Mouse (Mus musculus): ENCODE measurements at regions not wholly inside any gene's neighbourhood (a gene's known extent, or its start where the extent isn't known, plus 50 kb on each side); places are given as distances from the start of the nearest gene placed in this dataset.

DNA sequence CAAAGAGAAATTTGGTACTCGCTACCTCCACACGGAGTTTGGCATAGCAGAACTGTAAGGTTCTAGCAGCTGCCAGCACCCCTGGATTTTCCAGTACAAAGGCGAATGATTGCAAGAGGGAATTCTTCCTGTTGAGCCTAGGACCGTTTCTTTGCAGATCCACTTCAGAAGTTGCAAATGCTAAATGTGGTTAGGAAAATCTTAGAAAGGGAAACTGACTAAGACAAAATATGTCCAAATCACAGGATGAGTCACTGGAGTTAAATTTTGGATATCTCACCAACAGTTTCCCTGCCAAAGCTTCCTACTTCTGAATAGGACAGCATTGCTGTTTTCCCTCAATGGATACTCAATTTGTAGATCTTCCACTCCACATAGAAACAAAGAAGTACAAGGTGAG is 395.4 kb upstream of the Ubash3b start:
- DNase-seq, result no peak

DNA sequence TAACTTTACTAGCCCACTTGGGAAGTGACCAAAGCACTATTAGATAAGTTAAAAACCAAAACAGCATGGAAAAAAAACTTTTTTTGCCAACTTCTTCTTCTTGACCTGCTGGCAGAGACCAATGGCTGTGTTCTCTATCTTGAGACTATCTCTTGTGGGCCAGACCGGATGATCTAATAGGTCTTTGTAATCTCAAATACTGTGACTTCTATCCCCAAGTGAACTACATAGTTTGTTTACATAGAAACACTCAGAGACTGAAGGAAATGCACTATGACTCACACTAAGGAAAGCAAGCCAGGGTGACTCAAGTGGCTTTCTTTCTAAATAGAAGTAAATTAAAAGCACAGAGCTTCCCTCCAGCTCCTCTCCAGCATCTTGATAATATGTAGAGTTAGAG is 384.3 kb upstream of the Ubash3b start:
- DNase-seq, result peak in 1 of 2 experiments; percentile 5

DNA sequence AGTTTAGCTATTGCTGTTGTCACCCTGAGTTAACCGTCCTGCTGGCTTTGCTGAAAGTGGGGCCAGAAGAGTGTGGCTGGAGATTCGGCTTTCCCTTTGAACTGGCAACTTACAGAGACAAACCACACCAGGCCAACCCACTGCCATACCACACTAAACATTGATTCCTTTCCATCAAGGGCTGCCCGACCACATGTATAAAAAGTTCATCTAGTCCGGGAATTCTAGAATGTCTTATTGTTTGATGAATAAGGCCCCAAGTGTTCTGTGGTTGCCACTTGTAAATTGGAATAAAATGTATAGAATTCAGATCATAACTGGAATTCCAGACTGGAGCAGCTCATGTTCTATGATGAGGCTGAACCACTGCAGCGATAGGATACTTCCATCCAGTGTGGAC is 381.0 kb upstream of the Ubash3b start:
- DNase-seq, result no peak

DNA sequence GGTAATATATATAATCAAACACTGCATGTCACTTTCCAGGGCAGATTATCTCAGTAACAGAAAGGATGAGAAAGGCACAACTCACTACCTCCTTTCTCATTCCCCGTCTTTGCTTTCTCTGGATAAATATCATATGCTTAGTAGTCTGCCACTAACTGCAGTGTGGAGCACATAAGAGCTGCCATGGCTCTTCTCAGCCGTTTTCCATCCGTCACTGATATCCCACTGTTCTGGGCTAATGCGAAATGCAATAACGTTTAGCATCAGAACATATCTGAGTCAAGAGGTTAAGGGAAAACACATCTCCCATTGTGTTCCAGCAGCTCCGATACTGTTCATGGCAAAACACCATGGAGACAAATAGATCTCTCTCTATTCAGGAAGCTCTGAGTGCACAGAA is 379.8 kb upstream of the Ubash3b start:
- no peak for DNase-seq

DNA sequence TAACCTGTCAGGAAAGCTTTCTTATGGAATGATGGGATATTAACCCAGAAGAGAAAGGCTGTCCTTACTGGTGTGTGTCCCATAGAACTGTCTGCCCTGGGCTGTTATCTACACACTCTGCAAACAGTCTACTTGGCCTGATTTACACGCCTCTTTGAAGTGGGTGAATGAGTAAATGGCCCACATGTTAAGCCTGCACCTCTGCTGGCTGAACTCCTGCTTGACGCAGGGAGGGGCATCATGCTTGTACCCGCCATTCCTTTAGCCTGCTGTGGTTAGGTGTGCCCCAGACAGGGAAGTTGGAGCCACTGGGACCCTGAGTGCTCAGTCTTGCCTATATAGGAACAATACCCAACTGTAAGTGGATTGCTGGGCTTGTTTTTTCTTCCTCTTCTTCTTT is 371.3 kb upstream of the Ubash3b start:
- DNase-seq, result no peak

DNA sequence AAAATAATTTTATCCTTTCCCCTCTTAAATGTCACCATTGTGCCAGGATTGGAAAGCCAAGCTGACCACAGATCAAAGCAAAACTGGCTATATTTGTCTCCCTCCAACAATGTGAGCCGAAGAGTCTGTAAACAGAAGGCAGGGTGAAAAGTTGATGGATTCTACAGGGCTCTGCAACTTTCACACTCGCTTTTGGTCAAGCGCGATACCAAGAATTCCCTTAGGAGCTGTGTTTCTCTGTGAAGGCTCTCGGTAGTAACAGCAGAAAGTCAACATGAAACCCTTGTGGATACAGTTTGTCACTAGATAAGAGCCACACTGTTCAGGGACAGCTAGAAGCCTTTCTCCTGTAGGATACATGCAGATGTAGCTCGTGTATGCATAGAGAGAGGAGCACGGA is 370.8 kb upstream of the Ubash3b start:
- DNase-seq, result no peak

DNA sequence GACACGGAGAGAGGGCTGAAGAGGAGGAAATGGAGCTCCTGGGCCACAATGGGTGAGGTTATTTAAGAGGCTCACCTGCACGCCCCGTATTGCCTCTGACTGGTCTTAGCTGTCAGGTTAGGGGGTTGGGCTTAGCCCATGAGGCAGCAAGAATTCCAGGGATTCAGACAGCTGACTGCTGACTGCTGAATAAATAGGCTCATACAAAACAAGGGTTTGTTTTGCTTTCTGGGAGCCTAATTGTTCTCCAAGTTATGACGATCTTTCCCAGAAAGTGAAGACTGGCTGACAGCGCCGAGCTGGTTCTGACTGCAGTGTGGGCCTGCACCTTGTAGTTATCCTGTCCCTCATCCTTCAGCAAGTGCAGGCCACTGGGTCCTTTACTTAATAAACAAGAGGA is 370.1 kb upstream of the Ubash3b start:
- no peak for DNase-seq

DNA sequence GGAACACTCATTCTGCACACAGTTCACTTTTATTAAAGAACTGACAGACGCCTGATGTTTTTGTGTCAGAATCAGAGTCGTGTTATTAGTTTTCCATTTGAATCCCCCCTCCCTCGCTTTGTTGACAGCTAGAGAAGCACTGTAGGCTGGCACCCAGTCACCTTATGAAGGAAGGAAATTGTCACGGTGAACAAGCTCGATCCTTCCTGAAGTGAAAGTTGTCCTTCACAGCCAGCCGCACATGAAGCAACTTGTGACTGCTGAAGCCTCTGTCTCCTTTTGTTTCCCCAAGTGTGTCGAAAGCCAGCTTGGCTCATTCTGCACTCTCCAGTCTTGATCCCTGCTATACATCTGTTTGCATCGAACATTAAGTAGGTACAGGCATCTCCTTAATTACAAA is 364.6 kb upstream of the Ubash3b start:
- DNase-seq, result no peak

DNA sequence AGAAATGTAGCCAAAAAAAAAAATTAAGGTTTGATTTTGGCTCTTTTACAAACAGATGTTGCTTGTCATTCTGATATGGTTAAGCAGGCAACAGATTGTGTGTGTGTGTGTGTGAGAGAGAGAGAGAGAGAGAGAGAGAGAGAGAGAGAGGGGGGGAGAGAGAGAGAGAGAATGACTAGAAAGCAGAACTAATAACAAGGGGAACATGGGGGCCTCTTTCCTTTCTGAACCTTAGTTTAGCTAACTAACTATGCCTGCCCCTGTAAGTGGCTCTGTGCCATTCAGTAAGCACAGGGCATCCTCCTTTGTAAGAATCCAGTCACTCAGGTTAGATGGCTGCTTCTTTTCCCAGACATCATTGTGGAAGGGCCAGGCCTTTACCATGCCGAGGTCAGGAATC is 364.0 kb upstream of the Ubash3b start:
- DNase-seq, result no peak

DNA sequence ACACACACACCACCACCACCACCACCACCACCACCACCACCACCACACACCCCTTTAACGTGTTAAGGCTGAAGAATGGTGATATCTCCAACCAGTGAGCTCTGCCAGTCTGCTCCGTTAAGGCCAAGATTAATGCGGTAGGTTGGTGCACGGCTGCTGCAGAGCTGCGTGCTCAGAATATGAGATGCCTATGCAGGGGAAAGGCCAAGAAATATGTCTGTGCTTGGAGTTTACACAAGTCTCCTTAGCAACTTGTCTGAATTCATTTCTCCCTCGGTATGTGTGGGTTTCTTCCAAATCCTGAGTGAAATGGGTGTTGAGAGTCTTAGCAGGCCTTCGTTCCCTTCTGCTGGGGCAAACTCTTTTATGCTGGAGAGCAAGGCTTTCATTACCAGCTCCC is 363.1 kb upstream of the Ubash3b start:
- no peak for DNase-seq

DNA sequence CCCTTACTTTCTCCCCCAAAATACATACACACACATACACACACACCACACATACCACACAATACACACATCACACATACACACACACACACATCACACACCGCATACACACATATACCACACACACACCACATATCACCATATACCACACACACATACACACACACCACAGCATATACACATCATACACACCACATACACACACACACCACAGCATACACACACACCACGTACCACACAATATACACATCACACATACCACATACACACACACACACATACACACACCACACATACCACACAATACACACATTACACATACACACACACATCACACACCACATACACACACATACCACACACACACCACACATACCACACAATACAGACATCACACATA is 362.5 kb upstream of the Ubash3b start:
- DNase-seq, result no peak

DNA sequence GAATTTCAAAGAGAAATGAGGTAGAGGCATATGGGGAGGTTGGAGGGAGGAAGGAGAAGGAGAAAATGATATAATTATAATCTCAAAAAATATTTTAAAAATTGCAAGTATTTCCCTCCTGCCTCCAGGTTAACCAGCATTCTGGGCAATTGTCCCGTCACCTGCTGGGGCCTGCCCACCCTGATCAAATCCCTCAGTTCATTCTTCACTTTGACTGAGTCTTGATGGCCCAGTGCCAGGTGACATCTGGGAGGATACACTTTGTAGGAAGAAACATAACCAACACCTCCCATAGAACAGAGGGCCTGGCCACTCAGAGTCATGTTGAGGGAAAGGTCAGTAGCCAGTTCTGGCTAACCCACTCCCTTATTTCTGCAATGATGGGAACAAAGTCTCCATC is 360.8 kb upstream of the Ubash3b start:
- no peak for DNase-seq

DNA sequence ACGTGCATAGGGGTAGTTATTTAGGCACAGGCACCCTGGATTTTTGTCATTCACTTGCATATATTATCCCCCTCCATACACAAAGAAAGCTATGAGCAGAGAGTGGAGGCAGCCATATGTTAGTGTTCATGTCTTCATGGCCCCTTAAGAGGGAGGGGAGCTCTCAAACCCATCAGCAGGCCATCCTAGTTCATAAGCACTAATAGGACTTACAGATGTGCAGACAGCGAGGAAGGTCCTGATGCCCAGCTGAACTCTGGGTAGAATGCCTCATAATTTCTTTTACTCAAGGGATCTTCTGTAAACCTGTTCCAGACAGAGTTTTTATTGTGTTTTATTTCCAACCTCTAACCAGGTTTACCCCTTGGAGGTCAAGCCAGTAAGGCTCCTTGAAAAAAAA is 356.3 kb upstream of the Ubash3b start:
- DNase-seq, result no peak

DNA sequence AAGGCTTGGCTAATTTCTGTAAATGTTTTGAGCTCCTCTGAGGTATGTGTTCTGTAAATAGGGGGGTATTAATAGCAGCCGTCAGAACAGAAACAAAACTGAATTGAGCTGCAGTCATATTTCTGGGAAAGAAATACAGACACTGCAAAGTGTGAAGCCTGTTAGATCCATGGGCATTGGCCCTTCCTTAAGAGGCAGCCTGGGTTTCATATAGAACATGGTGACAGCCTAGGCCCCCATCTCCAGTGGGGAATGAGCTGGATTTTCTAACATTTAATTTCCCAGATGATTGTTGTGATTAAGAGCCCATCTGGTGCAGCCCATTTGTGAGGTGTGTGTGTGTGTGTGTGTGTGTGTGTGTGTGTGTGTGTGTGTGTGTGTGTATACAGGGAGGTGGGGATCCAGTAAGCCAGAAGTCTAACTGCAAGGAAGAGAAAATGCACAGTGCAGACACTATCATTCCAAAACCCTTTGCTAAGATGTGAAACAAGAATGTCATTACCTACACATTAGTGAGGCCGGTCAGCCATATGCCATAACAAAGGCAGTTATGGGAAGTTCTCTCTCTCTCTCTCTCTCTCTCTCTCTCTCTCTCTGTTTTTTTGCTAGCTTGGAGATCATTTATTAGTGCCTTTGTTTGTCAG is 355.7 kb upstream of the Ubash3b start:
- no peak for DNase-seq

DNA sequence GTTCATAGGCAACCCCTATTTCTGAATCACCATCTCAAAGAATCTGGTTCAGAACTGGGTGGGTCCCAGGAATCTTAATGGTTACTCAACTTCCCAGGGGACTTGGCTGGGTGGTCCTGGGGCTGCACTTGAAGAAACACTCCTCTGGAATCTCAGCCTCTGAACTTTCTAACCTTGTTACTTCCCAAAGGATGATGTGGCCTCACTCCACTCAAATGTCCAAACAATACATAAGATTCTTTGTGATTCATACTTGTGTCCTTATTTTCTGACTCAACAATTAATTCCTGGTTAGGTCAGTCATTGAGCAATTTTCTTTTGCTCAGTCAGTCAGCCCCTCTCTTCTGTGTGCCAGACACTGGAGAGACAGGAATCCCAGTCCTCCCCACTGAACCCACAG is 353.7 kb upstream of the Ubash3b start:
- DNase-seq, result no peak

DNA sequence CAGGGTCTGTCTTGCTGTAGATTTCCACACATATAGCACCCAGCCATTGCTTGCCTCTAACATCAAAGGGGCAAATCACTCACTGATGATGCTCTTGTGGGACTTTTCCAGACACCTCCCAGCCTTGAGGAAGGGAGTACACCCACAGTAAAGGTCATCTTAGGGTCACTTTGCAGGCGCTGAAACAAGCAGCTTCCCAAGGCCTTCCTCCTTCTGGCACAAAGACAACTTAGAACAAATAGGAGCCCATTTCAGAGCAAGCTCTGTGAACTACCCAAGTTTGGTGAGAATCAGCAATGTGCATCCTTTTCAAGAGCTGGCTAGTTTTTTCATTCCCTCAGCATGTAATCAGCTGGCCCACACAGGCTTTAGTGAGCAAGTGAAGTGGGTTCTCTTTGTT is 352.2 kb upstream of the Ubash3b start:
- DNase-seq, result no peak

DNA sequence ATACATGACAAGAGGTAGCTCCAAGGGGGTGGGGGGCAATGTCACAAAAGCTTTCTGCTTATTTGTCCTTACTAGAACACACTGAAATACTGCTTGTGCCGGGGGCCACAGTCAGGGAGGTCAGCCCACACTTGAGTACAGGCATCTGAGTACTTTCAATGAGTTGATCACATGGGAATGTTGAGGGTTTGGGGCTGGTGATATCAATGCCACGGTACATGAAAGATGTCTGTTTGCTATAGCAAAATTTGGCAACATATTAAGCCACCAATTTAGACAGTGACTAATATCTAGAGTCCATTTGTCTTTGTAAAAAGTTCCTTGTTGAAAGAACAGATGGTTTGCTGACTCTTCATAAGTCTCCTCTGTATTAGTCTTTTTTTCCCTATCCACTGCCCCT is 348.1 kb upstream of the Ubash3b start:
- no peak for DNase-seq

DNA sequence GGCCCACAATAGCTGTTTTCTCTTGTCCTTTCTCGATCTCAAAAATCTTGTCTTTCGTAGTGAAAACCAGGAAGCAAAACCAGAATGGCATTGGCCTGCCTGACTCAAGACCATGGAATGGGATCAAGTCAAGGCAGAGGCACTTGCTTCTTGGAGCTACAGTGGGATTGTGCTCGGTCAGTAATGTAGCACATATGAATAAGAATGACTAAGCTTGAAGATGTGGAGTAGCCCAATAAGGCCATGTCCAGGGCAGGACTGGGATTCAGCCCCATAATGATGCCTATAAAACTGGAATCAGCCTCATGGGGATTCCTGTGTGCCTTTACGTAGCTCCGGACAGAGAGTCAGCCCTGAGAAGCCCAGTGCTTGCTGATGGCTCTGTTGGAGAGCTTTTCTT is 347.2 kb upstream of the Ubash3b start:
- DNase-seq, result no peak

DNA sequence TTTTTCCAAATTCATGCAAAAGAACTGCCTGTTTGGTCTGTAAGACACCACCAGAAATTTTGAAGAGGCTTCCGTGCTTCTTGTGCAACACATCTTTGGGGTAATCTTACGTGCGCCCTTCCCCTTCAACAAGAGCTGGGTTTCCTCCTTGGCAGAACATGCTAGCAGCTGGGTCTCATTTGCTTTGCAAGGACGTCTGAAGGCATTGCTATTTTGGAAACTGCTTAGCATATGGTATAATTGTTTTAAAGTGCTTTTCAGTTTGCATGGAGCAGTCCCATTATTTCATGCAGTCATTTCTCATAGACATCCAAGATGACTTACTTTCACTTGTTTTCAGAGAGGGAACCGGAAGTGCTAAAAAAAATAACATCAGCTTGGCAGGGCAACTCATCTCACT is 336.8 kb upstream of the Ubash3b start:
- no peak for DNase-seq

DNA sequence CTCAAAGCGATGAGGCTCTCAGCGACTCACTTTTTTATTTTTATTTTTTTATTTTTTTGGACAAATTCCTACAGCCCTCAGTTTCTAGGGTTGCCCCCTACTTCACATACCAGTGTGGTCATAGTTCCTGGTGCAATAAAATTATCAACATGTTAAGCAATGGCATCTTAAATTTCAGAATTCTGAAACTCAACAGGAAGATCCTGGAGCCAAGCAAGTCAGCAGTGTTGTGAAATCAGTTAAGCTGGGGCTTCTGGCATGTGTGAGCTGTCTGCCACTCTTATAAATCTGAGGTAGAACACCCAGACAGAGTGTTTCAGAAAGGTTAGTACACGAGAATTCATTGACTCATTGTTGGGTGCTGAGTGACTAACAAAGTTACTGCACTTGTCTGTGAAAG is 328.6 kb upstream of the Ubash3b start:
- no peak for DNase-seq

DNA sequence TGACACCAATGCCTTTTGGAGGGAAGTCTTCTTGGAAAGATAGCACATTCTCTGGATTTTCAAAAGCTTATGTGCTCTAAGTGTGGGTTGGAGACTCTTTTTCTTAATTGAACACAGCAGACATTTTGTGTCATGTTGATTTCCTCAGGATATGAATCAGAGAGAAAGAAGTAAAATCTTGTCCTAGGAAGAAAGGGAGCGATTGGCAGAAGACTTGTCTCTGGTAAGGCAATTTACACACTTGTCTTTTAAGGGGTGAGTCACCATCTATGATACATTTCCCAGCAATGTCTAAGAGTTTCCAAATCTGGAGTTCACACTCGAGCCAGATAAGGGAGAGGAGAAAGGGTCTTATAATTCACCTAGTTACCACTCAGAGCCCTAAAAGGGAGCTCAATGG is 326.5 kb upstream of the Ubash3b start:
- DNase-seq, result no peak

DNA sequence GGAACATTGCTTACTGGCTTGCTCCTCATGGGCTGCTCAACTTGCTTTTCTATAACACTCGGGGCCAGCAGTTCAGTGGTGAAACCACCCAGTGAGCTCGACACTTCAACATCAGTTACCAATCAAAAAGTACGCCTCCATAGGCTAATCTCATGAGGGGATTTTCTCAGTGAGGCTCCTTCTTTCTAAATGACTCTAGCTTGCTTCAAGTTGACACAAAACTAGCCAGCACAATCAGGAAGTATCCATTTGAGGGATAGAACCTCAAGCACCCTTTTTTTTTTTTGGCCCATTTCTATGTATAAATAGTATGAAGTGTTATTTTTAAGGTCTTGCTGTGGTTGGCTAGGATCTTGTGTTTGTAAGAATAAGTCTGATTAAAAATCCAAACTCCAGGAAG is 321.7 kb upstream of the Ubash3b start:
- no peak for DNase-seq

DNA sequence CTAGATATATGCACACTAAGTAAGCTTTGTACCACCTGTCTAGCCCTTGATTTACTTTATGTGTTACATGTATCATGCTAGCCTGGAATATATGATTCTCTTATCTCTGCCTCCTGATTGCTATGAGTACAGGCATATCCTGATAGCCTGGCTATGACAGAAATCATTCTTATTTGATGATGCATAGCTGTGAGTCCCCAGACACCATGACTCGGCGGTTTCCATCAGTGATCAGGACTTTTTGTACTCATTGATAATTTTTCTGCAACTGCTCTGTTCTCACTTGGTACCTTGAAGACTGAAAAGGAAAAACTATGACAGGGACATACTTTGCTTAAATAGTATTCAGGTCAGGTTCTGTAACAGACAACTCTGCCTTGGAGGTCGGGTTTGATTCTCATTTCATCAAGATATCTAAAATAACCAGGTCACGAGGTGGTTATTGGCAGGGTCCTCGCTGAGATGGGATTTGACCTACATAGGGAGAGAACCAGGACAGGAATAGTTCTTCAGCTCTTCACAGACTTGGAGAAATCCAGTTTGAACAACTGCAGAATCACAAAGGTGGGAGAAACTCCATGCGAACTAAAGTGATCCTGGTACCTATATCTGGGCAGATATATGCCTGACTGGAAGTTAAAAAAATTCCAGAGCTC is 320.2 kb upstream of the Ubash3b start:
- DNase-seq, result no peak

DNA sequence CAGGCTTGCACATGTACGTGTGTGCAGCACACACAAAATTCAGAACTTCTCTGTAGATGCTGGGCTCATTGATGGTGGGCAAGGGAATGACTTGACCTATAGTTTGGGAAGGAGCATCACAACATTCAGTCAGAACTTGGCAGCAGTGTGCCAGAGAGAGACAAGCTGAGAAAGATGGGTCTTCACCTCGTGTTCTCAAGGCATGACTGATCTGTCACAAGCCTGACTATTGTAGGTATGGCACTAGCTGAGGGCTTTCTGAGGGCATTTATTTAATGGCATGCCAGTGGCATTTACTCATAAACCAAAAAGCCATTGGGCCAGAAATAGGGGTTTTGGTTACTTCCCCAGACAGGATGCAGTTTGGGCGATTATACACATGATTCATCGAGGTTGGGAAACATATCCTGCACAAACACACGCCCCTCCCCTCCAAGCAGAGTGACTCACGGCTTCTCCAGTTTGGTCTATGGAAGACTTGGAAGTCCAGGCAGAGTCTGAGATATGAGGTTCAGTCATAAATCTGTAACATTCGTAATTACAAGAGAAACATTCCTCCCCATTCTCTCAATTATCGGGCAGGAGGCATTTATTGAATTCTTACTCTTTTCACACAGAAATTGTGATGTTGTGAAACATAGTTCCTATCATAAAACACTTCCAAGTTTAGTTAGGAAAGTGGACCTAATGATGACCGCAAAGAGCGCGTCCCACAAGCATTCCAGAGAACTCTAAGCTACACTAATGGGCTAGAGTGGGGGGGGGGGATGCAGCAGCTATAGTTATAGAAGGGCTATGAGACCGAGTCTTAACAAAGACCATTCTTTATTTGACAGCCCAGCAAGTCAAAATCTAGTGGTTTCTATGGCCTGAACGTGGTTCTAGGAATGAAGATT is 318.6 kb upstream of the Ubash3b start:
- peak in 1 of 2 experiments; percentile 15 for DNase-seq
